Mouse (Mus musculus): ENCODE results near the gene Erc2.

DNA sequence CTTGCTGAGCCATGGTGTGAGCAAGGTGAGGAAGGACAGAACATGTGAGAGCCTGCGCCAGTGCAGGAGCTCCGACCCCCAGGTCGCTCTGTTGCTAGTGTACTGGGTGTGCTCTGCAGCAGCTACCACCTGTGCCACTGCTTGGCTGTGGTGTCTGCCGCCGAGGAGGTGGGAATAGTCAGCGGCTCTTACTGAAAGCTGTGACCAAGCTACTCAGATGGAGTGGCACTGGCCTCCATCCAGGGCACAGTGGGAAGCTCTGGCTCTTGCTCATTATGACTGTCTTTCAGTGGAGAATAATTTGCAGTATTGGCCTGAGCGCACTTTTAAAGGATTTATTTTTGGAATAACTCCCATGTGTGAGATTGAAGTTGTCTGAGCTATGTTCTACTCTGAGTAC, 73.6 kb downstream of the Erc2 start:
- no peak for TF ChIP-seq EP300 (IDR thresholded peaks at IDR 0.05; ENCODE audit: low read depth)
- no peak for TF ChIP-seq CTCF (IDR thresholded peaks at IDR 0.05; ENCODE audit: low read depth)

All from liver, postnatal 0 days (tissue).